Mouse (Mus musculus) fat pad, adult 2 months (tissue): ENCODE measurements around the gene Vmn1r53.
"Not testable (repeated sequence)": the region's sequence is repeated elsewhere in the genome, so short reads cannot be mapped to it uniquely, and the experiment has no call there.

Experiments
- DNase-seq: peaks from one replicate; pipeline ENCODE4 v3.0.0-alpha.2; 2011; ENCODE audit warnings: low read depth, low spot score; ENCODE audit errors: extremely low read depth

Gene Vmn1r53

GRCm38 (mm10) chr6:90224338-90224737 is at the start of gene Vmn1r53:
Gene Vmn1r53, minus strand, starts transcription at chr6:90224438.
- DNase-seq, result no peak

GRCm38 (mm10) chr6:90246000-90246399 is 21.8 kb upstream of the Vmn1r53 start, which contains the start of gene Vmn1r54:
Gene Vmn1r54, plus strand, starts transcription at chr6:90246300.
- no peak for DNase-seq

- no peak for DNase-seq
These were observed 19.8 kb upstream of the Vmn1r53 start for GRCm38 (mm10) chr6:90244019-90244418.

GRCm38 (mm10) chr6:90232681-90233080 is 8.4 kb upstream of the Vmn1r53 start:
- DNase-seq, result no peak

GRCm38 (mm10) chr6:90232114-90232513 is 7.9 kb upstream of the Vmn1r53 start:
- not testable (repeated sequence) for DNase-seq

GRCm38 (mm10) chr6:90202493-90202892 is 21.7 kb downstream of the Vmn1r53 start, which contains the start of gene V1ra8:
Gene V1ra8, plus strand, starts transcription at chr6:90202793.
- not testable (repeated sequence) for DNase-seq

GRCm38 (mm10) chr6:90174508-90174907 is 49.7 kb downstream of the Vmn1r53 start, which contains the start of gene Vmn1r52:
Gene Vmn1r52, plus strand, starts transcription at chr6:90174808.
- DNase-seq, result no peak
